Mouse (Mus musculus): ENCODE data around the gene Parvb.

GRCm38 (mm10) chr15:84212756-84213105 lies 19.1 kb upstream of the Parvb start:
- TF ChIP-seq CTCF (IDR thresholded peaks at IDR 0.05 in 2 of 3, conservative IDR thresholded peaks at IDR 0.05 in 1 of 3; ENCODE audit: control insufficient read depth in 1 of 3, insufficient read depth in 1 of 3, low read depth in 2 of 3, low read length in 3 of 3, poor library complexity in 1 of 3, severe bottlenecking in 1 of 3) (no peak), USF1 (IDR thresholded peaks at IDR 0.05; ENCODE audit: low read depth, low read length) (no peak), BHLHE40 (IDR thresholded peaks at IDR 0.05; ENCODE audit: borderline replicate concordance, low read depth, low read length) (no peak), KAT2A (conservative IDR thresholded peaks at IDR 0.05; ENCODE audit: low read depth, low read length) (no peak), MEF2A (IDR thresholded peaks at IDR 0.05; ENCODE audit: extremely low read depth, insufficient replicate concordance, low read depth, low read length, poor library complexity, severe bottlenecking) (no peak), ZMIZ1 (IDR thresholded peaks at IDR 0.05; ENCODE audit: low read depth, low read length) (no peak), CHD2 (IDR thresholded peaks at IDR 0.05; ENCODE audit: low read length) (no peak), EP300 (IDR thresholded peaks at IDR 0.05; ENCODE audit: low read depth in 1 of 2, low read length in 2 of 2) (no peak), ZC3H11A (IDR thresholded peaks at IDR 0.05; ENCODE audit: low read depth, low read length) (no peak), MAX (IDR thresholded peaks at IDR 0.05; ENCODE audit: low read length) (no peak), GATA1 (IDR thresholded peaks at IDR 0.05; ENCODE audit: low read depth, low read length) (no peak)

All from MEL (cell line).